Mouse (Mus musculus) cerebellum, adult 11-12 months (tissue): ENCODE measurements around the gene Unc5b.

Experiments
- DNase-seq: peaks from one replicate; pipeline ENCODE4 v3.0.0; 2022

Gene Unc5b

GRCm38 (mm10) chr10:60820552-60820951 is 10.8 kb downstream of the Unc5b start:
- DNase-seq, result peak; percentile 100

- peak; percentile 73 for DNase-seq
Observed at GRCm38 (mm10) chr10:60819654-60820192, 11.7 kb downstream of the Unc5b start.

- DNase-seq, result peak; percentile 71
Observed at GRCm38 (mm10) chr10:60819179-60819578, 12.2 kb downstream of the Unc5b start.

- DNase-seq, result peak; percentile 64
Observed at GRCm38 (mm10) chr10:60818708-60819107, 12.7 kb downstream of the Unc5b start.

- DNase-seq, result peak; percentile 61
Observed at GRCm38 (mm10) chr10:60817868-60818267, 13.5 kb downstream of the Unc5b start.

- DNase-seq, result peak; percentile 96
Observed at GRCm38 (mm10) chr10:60816872-60817648, 14.3 kb downstream of the Unc5b start.

DNA sequence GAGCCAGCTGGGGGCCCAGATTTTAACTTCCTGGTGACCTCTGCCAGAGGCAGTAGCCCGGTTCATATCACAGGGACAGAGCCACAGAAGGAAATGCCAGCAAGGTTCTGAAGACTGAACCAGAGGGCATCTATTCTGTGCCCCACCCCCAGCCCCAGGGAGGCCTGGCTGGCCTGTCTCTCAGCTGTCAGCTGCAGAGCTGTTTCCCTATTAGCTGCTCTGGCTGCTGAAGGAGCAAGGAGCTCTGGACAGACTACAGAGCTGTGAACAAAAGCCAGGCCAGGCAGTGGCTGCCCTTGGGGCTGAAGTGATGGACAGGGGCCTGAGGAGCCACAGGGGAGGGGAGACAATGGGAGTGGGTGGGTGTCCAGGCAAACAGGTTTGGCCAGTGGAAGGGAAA is 15.5 kb downstream of the Unc5b start:
- peak; percentile 62 for DNase-seq

- DNase-seq, result no peak
Observed at GRCm38 (mm10) chr10:60815059-60815458, 16.3 kb downstream of the Unc5b start.

GRCm38 (mm10) chr10:60814444-60815057 is 16.8 kb downstream of the Unc5b start:
- no peak for DNase-seq

GRCm38 (mm10) chr10:60813606-60814005 is 17.8 kb downstream of the Unc5b start:
- DNase-seq, result no peak

DNA sequence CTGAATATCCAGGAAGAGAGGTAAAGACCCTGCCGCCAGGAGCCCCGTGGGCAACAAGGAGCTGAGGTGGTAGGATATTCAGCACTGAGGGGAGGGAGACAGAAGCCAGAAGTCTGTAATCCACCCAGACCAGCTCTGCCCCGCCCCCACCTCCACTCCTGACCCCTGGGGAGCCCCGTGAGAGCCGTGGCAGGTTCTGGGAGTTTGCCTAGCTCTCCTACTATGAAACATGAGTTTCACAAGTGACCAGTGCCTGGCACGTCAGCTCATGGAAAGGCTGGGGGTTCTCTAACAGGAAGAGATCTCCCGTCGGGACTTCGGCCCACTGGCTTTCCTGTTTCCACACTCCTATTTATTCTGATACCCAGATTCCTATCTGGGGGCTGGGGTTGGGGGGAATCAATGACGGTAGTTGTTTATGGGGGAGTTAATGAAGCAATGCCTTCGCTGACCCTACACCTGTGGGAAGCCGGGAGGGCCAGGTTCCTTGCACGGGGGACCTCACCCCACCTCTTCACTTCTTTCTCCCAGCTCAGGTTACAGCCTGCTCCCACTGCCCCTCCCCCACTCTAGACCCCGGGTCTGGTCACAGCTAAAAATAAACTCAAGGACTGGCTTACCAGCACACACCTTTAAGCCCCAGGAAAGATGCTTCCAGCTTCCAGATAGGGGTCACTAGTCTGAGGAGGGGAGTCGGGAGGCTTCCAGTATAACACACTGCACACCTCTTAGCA is 19.4 kb downstream of the Unc5b start:
- no peak for DNase-seq

DNA sequence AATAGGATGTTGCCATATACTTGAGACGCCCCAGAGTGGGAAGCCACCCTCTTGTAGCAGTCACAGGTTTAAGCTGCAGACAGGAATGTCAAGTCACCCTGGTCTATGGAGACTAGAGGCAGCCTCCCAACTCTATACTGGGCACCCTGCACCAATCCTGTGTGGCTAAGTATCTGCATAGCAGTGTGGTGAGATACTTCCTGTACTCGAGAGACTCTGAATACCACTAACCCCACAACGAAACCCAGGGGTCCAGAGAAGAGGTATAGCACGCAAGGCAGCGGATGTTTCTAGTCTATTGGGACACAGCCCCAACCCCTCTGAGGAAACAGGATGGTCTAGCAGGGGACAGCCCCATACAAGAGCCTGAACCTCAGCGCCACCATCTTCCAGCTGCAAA is 22.9 kb downstream of the Unc5b start:
- no peak for DNase-seq

DNA sequence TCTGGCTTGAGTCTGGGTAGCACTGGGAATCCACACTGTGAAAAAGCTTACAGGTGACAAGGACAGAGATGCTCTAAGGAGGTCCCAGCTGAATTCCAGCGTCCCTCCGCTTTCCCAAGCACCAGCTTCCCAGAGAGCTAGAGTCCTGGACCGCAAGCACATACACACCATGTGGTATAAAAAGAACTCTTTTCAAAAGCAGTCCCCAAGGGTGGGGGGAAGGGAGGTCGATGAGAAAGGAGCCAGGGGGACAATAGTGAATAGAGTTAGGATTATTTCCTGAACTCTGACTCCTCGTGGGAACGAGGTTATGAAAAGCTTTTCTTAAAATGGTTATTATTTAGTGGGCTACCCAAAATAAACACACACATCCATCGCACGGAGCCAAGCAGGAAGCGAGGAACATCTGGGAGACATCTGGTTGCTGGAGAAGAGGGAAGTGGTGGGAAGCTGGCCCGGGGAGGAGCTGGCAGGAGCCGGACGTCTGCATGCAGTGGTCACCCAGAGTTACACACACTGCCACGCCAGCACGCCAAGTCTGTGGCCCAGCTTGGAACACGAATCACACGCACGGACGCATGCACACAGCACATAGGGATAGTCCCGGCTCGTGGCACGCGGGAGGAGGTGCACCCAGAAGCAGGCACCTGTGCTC is 23.7 kb downstream of the Unc5b start:
- DNase-seq, result no peak

DNA sequence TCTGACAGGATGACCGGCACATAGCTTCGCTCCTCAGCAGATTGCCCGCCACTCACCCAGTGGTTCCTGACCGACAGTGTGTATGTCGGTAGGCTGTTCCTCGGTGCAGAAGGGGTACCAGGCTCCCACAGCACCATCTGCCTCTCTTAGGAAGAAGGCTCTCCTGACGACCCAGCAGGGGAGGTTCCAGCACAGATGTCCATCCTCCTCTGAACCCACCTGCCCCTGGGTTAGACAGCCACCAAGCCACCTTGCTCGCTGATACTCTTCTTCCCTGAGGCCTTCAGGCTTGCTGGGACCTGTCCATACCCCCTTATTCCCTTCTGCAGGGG is 25.2 kb downstream of the Unc5b start:
- DNase-seq, result no peak

DNA sequence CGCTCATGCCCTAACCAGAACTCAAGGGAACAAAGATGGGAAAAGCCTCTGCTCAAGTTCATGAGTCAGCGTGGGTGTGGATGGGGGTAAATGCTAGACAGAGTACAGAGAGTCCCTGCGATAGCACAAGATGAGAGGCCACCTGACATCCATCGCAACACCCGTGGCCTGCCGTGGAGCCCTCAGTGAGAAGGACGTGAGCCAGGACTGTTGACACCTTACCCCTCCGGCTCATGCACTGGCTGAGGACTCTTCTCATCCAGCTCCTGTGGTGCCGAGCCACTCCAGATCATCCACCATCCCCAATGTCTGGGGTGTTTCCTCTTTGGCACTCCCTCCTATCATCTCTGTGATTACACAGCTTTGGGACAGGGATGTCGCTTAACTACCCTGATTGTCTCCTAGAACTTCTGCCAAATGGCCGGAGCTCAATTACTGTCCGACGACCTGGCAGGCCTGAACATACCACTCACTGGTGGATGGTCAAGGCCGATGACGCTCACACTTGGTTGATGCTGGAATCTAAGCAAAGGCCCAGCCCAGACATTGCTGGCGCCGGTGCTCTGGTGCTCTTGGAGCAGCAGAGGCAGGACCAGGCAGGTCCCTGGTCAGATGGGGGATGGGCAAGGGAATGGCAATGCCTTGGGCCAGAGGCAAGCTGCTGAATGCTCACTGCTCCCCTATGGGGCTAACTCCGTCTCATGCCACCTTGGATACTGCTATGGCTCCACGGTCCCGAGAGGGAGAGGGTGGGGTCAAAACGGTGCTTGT is 25.8 kb downstream of the Unc5b start:
- no peak for DNase-seq

- DNase-seq, result no peak
Observed at GRCm38 (mm10) chr10:60804865-60805264, 26.5 kb downstream of the Unc5b start.

GRCm38 (mm10) chr10:60803971-60804370 is 27.4 kb downstream of the Unc5b start:
- peak; percentile 84 for DNase-seq

DNA sequence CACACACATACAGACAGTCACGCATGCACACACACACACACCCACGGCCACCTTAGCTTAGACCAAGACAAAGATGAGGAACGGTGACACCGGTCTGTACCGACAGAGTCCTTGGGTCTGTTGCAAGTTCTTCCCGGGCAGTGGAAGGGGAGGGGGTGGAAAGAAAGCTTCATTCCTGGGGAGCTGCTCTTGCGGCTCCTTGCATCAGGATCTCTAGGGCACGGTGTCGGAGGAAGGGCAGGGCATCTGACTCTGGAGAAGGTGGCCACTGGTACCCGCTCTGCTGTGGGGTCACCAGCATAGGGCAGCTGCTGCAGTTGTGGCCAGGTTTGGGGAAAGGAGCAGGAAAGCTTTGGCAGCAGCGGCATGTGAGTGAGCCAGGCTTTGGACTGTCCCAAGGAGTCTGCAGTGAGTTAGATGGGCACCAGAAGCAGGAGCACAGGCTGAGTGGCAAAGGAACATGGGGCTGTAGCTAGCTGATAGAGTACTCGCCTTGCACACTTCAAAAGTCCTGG is 29.4 kb downstream of the Unc5b start:
- DNase-seq, result no peak

- no peak for DNase-seq
Observed at GRCm38 (mm10) chr10:60801168-60801897, 30.0 kb downstream of the Unc5b start.

DNA sequence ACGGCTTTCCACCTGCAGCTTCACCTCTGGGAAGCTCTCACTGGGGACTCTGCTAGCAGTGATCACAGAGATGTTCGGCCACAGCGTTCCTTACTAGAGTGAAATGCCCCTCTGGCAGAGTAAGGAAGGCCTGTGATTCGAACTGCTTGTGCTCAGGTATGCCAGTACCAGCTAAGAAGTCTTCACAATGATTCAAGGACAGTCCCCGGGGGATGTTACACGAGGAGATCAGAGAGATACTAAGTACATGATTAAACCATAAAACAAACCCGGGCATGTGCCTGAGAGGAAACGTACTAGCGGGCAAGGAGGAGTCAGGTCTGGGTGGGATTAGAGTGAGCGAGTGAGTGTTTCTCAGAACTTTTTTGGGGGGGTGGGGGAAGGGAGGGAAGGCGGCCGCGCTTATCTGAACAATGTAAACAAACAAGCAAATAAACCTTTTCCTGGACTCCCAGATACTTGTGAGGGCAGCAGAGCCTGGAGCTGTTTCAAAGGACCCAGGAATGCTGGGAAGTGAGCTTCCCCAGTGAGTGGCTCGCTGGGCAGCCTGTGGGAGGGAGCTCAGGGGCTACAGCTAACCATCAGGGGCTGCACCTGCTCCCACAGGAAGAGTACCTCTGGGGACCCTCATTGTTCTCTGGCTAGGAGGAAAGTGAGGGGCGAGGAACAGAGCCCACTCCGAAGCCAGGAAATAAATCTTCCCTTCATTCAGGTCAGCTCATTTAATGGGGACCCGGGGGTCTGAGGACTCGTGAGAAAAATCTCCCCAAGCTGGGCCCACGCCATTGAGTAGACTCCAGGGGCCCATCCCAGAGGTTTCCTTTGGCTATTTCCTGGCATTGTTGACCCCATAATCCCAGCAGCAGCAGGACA is 30.9 kb downstream of the Unc5b start:
- DNase-seq, result no peak
